Mouse (Mus musculus) liver, postnatal 0 days (tissue): ENCODE results near the gene Arhgef18. TPM values are rescaled to one million over a fixed set of nuclear protein-coding genes. Genes with fewer than 3 reads are reported as not detected.

ENCODE experiments used
- ATAC-seq: fragments of 200-750 bp; cut with Nextera tagmentation; 2 replicates; pipeline ENCODE4 v1.8.0; 2017; ENCODE audit warnings: mild to moderate bottlenecking, moderate library complexity
- DNase-seq: peaks from one replicate; pipeline ENCODE4 v3.0.0-alpha.2; 2016
- H3K27ac ChIP-seq: fragments of 300-500 bp; sonication (generic); 2 replicates; pipeline ENCODE4 v1.5.1; 2014; ENCODE audit warnings: antibody characterized with exemption, moderate library complexity, mild to moderate bottlenecking, low read depth
- H3K27me3 ChIP-seq: fragments of 300-500 bp; sonication (generic); 2 replicates; pipeline ENCODE4 v1.6.1; 2014; ENCODE audit warnings: low read length, control low read depth, mixed read lengths; ENCODE audit not compliant: insufficient read depth
- H3K36me3 ChIP-seq: fragments of 300-500 bp; sonication (generic); replicated peaks from 2 replicates; pipeline ENCODE4 v1.6.1; 2014; ENCODE audit warnings: mild to moderate bottlenecking, control low read depth, low read length, moderate library complexity, mixed read lengths; ENCODE audit not compliant: insufficient read depth
- H3K4me1 ChIP-seq: fragments of 300-500 bp; sonication (generic); 2 replicates; pipeline ENCODE4 v1.6.1; 2014; ENCODE audit warnings: antibody characterized with exemption, mild to moderate bottlenecking, control low read depth; ENCODE audit not compliant: insufficient read depth
- H3K4me2 ChIP-seq: fragments of 300-500 bp; sonication (generic); 2 replicates; pipeline ENCODE4 v1.6.1; 2014; ENCODE audit warnings: low read depth, mild to moderate bottlenecking, low read length, moderate library complexity, mixed read lengths
- H3K4me3 ChIP-seq: fragments of 300-500 bp; sonication (generic); 2 replicates; pipeline ENCODE4 v1.5.1; 2014; ENCODE audit warnings: low read depth, low read length
- H3K9ac ChIP-seq: fragments of 300-500 bp; sonication (generic); replicated peaks from 2 replicates; pipeline ENCODE4 v1.6.1; 2014; ENCODE audit warnings: mild to moderate bottlenecking, moderate library complexity
- H3K9me3 ChIP-seq: fragments of 300-500 bp; sonication (generic); 2 replicates; pipeline ENCODE4 v1.6.1; 2016; ENCODE audit warnings: mild to moderate bottlenecking, control low read depth, low read length, mixed read lengths
- CTCF ChIP-seq: sonication (generic); IDR thresholded peaks from 2 replicates; pipeline ENCODE4 v1.5.1; 2016; ENCODE audit warnings: antibody characterized with exemption, low read depth
- EP300 ChIP-seq: IDR thresholded peaks from 2 replicates; pipeline ENCODE4 v1.6.1; 2016; ENCODE audit warnings: antibody characterized with exemption, low read depth, mild to moderate bottlenecking
- WGBS: fragments of 180-500 bp; shearing (Covaris S2); extraction: QIAGEN DNeasy Blood & Tissue Kit; methylation state at CpG from one replicate; pipeline ENCODE4 v1.1.7; 2014; ENCODE audit not compliant: insufficient replicate concordance; 5-methylcytosine and 5-hydroxymethylcytosine counted together
- polyA plus RNA-seq: library from polyadenylated mRNA; unstranded; fragments of >200 nt; fragmentation: Nextera tagmentation; extraction: Ambion mirVana; gene quantifications from 2 replicates; pipeline ENCODE4 v1.2.1, GENCODE M21; 2015

Arhgef18 gene
- polyA plus RNA-seq, 1 experiment from 2014 or later = 1.9 TPM

- peaks cover 45% of the 10 kb centered on the region for H3K4me1 ChIP-seq
- H3K27ac ChIP-seq = peak overlapping the region; percentile 55
- no peak overlapping the region for H3K9ac ChIP-seq
- H3K36me3 ChIP-seq = peaks cover 9% of the 10 kb centered on the region; the same call in 1 of the 2 replicates
- no peaks in the 10 kb centered on the region for H3K27me3 ChIP-seq
- no peak overlapping the region for H3K4me3 ChIP-seq
- H3K4me2 ChIP-seq = no peak overlapping the region
- 67% methylated on average over 6 of the region's 6 CpGs for WGBS
- no peaks in the 10 kb centered on the region for H3K9me3 ChIP-seq
- DNase-seq (no peak), ATAC-seq (peak; percentile 27; the same call in 1 of the 2 replicates)
- TF ChIP-seq EP300 = no peak
- no peak for TF ChIP-seq CTCF
These were observed 22.9 kb downstream of the Arhgef18 start for GRCm38 (mm10) chr8:3415661-3416060.

DNA sequence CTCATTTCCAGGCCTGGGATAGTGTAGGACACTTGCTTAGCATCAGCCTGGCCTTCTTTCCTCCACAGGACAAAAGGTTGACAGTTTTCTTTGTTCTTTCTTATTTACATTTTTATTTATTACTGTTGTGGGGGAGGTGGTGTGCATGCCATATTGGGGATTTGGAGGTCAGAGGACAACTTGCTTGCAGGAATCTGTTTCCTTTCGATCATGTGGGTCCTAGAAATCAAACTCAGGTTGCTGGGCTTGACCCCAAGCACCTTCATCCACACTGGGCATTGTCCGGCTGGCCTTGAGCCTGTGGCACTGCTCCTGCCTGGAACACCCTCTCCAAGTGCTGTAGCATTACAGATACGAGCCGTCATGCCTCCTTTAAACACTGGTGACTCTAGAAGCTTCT lies 24.0 kb downstream of the Arhgef18 start:
- peak overlapping the region; percentile 69 for H3K27ac ChIP-seq
- no peak overlapping the region; the same call in 1 of the 2 replicates for H3K4me2 ChIP-seq
- H3K9ac ChIP-seq = no peak overlapping the region
- no peaks in the 10 kb centered on the region for H3K27me3 ChIP-seq
- TF ChIP-seq EP300 = no peak
- TF ChIP-seq CTCF = no peak
- no peak overlapping the region for H3K4me3 ChIP-seq
- H3K4me1 ChIP-seq = peaks cover 38% of the 10 kb centered on the region
- H3K36me3 ChIP-seq = peaks cover 9% of the 10 kb centered on the region; the same call in 1 of the 2 replicates
- no peak for DNase-seq
- 49% methylated on average over 4 of the region's 4 CpGs for WGBS
- no peak for ATAC-seq
- no peaks in the 10 kb centered on the region for H3K9me3 ChIP-seq

DNA sequence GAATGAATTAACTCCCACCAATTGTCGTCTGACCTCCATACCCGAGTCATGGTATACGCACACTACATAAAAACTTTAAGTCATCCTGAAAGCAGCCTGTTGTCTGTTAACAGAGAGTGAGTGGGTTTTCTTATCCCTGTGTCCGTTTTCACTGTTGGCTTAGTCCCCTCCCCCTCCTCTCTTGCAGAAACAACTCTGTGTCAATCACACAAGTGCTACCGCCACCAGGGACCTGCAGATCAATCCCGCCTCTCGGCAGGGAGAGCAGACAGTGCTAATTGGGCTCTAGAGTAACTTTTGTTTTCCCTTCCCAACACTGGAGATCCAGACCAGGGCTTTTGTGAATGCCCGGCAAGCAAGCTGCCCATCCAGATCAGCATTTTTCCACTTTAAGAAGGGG lies 24.6 kb downstream of the Arhgef18 start:
- DNase-seq = peak; percentile 45
- 33% methylated on average over 8 of the region's 8 CpGs for whole genome bisulfite sequencing
- H3K27me3 ChIP-seq = no peaks in the 10 kb centered on the region
- H3K36me3 ChIP-seq = peaks cover 9% of the 10 kb centered on the region; the same call in 1 of the 2 replicates
- peak; percentile 75 for ATAC-seq
- no peak overlapping the region for H3K4me3 ChIP-seq
- H3K27ac ChIP-seq = peak overlapping the region; percentile 69
- TF ChIP-seq CTCF = no peak
- no peak for TF ChIP-seq EP300
- peak overlapping the region; percentile 24 for H3K4me2 ChIP-seq
- H3K4me1 ChIP-seq = peaks cover 32% of the 10 kb centered on the region
- H3K9ac ChIP-seq = peak overlapping the region; percentile 34; the same call in 1 of the 2 replicates
- H3K9me3 ChIP-seq = no peaks in the 10 kb centered on the region

- Histone ChIP-seq H3K27me3 (no peaks in the 10 kb centered on the region), H3K9me3 (no peaks in the 10 kb centered on the region), H3K9ac (no peak overlapping the region), H3K4me1 (peaks cover 29% of the 10 kb centered on the region), H3K27ac (peak overlapping the region; percentile 69), H3K4me3 (no peak overlapping the region), H3K36me3 (peaks cover 9% of the 10 kb centered on the region; the same call in 1 of the 2 replicates), H3K4me2 (0 out of 2 replicates have a peak overlapping the region, but pooled peaks have one; percentile 24)
- TF ChIP-seq CTCF (no peak), EP300 (no peak)
- DNase-seq = no peak
- WGBS = 96% methylated on average over 1 of the region's 1 CpGs
- peak; percentile 57 for ATAC-seq
These were observed 25.3 kb downstream of the Arhgef18 start for GRCm38 (mm10) chr8:3418101-3418500.

- Histone ChIP-seq H3K9me3 (no peaks in the 10 kb centered on the region), H3K27ac (no peak overlapping the region), H3K4me1 (peaks cover 20% of the 10 kb centered on the region), H3K27me3 (no peaks in the 10 kb centered on the region), H3K36me3 (0 out of 2 replicates have a peak, but pooled peaks cover 13% of the 10 kb centered on the region), H3K9ac (no peak overlapping the region), H3K4me3 (no peak overlapping the region), H3K4me2 (no peak overlapping the region)
- ATAC-seq (no peak), DNase-seq (no peak)
- WGBS = 79% methylated on average over 10 of the region's 10 CpGs
- no peak for TF ChIP-seq EP300
- no peak for TF ChIP-seq CTCF
These were observed 27.4 kb downstream of the Arhgef18 start for GRCm38 (mm10) chr8:3420105-3420706.

DNA sequence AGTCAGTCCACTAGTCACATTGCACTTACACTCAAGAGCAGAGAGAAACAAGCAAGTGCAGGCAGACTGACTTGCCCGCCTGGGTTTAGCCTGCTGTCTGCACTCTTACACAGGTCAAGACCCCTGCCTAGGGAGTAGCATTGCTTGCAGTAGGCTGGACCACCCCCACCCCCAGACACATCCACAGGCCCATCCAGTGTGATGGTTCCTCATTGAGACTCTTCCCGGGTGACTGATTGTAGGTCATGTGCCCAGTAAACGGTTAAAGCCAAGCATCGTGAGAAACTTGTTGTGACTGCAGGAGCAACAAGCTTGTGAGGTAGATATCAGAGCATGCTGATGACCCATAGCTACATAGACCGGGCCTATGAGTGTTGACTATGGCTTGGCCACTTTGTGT lies 28.7 kb downstream of the Arhgef18 start:
- Histone ChIP-seq H3K27ac (no peak overlapping the region), H3K36me3 (0 out of 2 replicates have a peak, but pooled peaks cover 14% of the 10 kb centered on the region), H3K4me2 (no peak overlapping the region), H3K27me3 (no peaks in the 10 kb centered on the region), H3K9ac (no peak overlapping the region), H3K9me3 (no peaks in the 10 kb centered on the region), H3K4me1 (peaks cover 10% of the 10 kb centered on the region), H3K4me3 (no peak overlapping the region)
- DNase-seq = no peak
- ATAC-seq = no peak
- no peak for TF ChIP-seq CTCF
- TF ChIP-seq EP300 = no peak
- 80% methylated on average over 5 of the region's 5 CpGs for WGBS
